Comparison of ENCODE assay signal across 9 mouse cellular contexts in genomic region chr7:63211641-63212083, GRCm38 (mm10). TPM values are rescaled to one million over a fixed set of nuclear protein-coding genes. Genes with fewer than 3 reads are reported as not detected.
DNase-seq lines count a peak whose midpoint lies in the region; ATAC-seq and TF ChIP-seq lines count a peak whose summit lies in the region.
"Had no signal": no experiment of that assay in that cellular context is flagged by ENCODE, and none has a peak within 500 bp of the region (broad histone marks: within the 10 kb centered on the region; RNA-seq: fewer than 3 reads in every experiment).

No protein-coding gene starts in this region.

- TF ChIP-seq CTCF in liver, adult 2 months (IDR thresholded peaks at IDR 0.05; ENCODE audit: low read depth, low read length): no peak
- no peak for TF ChIP-seq CTCF in liver, postnatal 0 days (IDR thresholded peaks at IDR 0.05; ENCODE audit: low read depth)

- no peak for TF ChIP-seq POLR2A in liver, adult 2 months (IDR thresholded peaks at IDR 0.05; ENCODE audit: extremely low read depth, insufficient read depth, low read length)

- H3K4me3 ChIP-seq in liver, adult 2 months (ENCODE audit: insufficient read depth, low read depth, low read length): peak overlapping the region; percentile 56; the same call in 1 of the 2 replicates
- peak overlapping the region; percentile 55 for H3K4me3 ChIP-seq in heart, embryonic 16.5 days (ENCODE audit: low read length)
- H3K4me3 ChIP-seq in liver, postnatal 0 days (ENCODE audit: low read depth, low read length): peak overlapping the region; percentile 46

- no peak overlapping the region for H3K27ac ChIP-seq in liver, adult 2 months (replicated peaks; ENCODE audit: insufficient read depth, low read depth, low read length)
- H3K27ac ChIP-seq in heart, embryonic 16.5 days (ENCODE audit: low read length): no peak overlapping the region
- H3K27ac ChIP-seq in liver, postnatal 0 days (ENCODE audit: low read depth): no peak overlapping the region

- no peak for TF ChIP-seq EP300 in liver, postnatal 0 days (IDR thresholded peaks at IDR 0.05; ENCODE audit: low read depth)

- H3K27me3 ChIP-seq in liver, adult 2 months (ENCODE audit: control insufficient read depth, insufficient read depth, low read length): no peaks in the 10 kb centered on the region
- peaks cover 11% of the 10 kb centered on the region for H3K27me3 ChIP-seq in heart, embryonic 16.5 days (ENCODE audit: control insufficient read depth, insufficient read depth, low read length)
- H3K27me3 ChIP-seq in liver, postnatal 0 days (ENCODE audit: insufficient read depth, low read length): peaks cover 9% of the 10 kb centered on the region

- peak; percentile 13 to 20 for DNase-seq in adrenal gland, adult 18-20 months (ENCODE audit: low spot score in 2 of 2)
- DNase-seq in adrenal gland, postnatal 10 days: no peak
- DNase-seq in liver, adult 2 months (ENCODE audit: extremely low read depth, low read depth, low spot score): no peak
- no peak for DNase-seq in liver
- no peak for DNase-seq in liver, postnatal 0 days
- no peak for DNase-seq in cerebellum, postnatal 36 days

- no peaks in the 10 kb centered on the region for H3K36me3 ChIP-seq in liver, adult 2 months (ENCODE audit: control insufficient read depth, insufficient read depth, low read length)
- H3K36me3 ChIP-seq in heart, embryonic 16.5 days (ENCODE audit: control insufficient read depth, insufficient read depth): no peaks in the 10 kb centered on the region
- H3K36me3 ChIP-seq in liver, postnatal 0 days (replicated peaks; ENCODE audit: insufficient read depth, low read length): no peaks in the 10 kb centered on the region

- 6% methylated on average over 13 of the region's 13 CpGs for WGBS in liver, adult 2 months
- WGBS in heart, embryonic 16.5 days: 2% methylated on average over 13 of the region's 13 CpGs
- 3% methylated on average over 13 of the region's 13 CpGs for WGBS in liver, postnatal 0 days (ENCODE audit: insufficient replicate concordance)

- H3K9ac ChIP-seq in liver, adult 2 months (ENCODE audit: low read depth, low read length): peak overlapping the region; percentile 72
- peak overlapping the region; percentile 35 for H3K9ac ChIP-seq in heart, embryonic 16.5 days (ENCODE audit: low read length)
- H3K9ac ChIP-seq in liver, postnatal 0 days (replicated peaks): no peak overlapping the region

- H3K79me2 ChIP-seq in liver, adult 2 months (ENCODE audit: control insufficient read depth, insufficient read depth, low read length): no peaks in the 10 kb centered on the region

- no peaks in the 10 kb centered on the region for H3K4me1 ChIP-seq in liver, adult 2 months (ENCODE audit: control insufficient read depth, insufficient read depth, low read length)
- peaks cover 4% of the 10 kb centered on the region for H3K4me1 ChIP-seq in heart, embryonic 16.5 days (ENCODE audit: control insufficient read depth, insufficient read depth, low read length)
- H3K4me1 ChIP-seq in liver, postnatal 0 days (ENCODE audit: insufficient read depth): no peaks in the 10 kb centered on the region

- no peak for ATAC-seq in heart, embryonic 16.5 days (replicated peaks; ENCODE audit: extremely low read depth, insufficient read depth, low FRiP score)
- no peak for ATAC-seq in liver, postnatal 0 days
- ATAC-seq in granulocyte monocyte progenitor cell, adult 5-6 weeks (replicated peaks; ENCODE audit: poor library complexity, severe bottlenecking): no peak; the same call in 1 of the 2 replicates

- H3K4me2 ChIP-seq in heart, embryonic 16.5 days (ENCODE audit: low read depth, low read length): peak overlapping the region; percentile 94
- peak overlapping the region; percentile 85 for H3K4me2 ChIP-seq in liver, postnatal 0 days (ENCODE audit: low read depth, low read length)

- no peaks in the 10 kb centered on the region for H3K9me3 ChIP-seq in heart, embryonic 16.5 days (replicated peaks; ENCODE audit: control insufficient read depth, low read length)
- no peaks in the 10 kb centered on the region for H3K9me3 ChIP-seq in liver, postnatal 0 days (ENCODE audit: low read length)

RNA-seq across cellular contexts. Expression of gene Chrna7, which starts 0.7 kb away (rescaled TPM):
- total RNA-seq in adrenal gland, adult 18-20 months (2021): 10 to 100 TPM; 16.8 to 21.2 TPM
- total RNA-seq in adrenal gland, postnatal 10 days (2021): 10 to 100 TPM; 19.6 to 21.7 TPM
- 0.13 TPM in 1 of 2 replicates, not detected in the other for total RNA-seq in liver, adult 2 months (2014; rRNA removed)
- not detected in 2 replicates for polyA plus RNA-seq in liver, adult 2 months (2012; rRNA removed)
- 0.17 and 0.36 TPM in 2 replicates for polyA plus RNA-seq in heart, embryonic 16.5 days (2015; fragmentation: Nextera tagmentation; extraction: Ambion mirVana)
- polyA plus RNA-seq in liver, postnatal 0 days (2015; fragmentation: Nextera tagmentation; extraction: Ambion mirVana): not detected in 2 replicates
- not detected in 2 replicates for total RNA-seq in granulocyte monocyte progenitor cell, adult 5-6 weeks (2014; fragmentation: Nextera tagmentation)
- not detected in 2 replicates for total RNA-seq in granulocyte monocyte progenitor cell, adult 5-6 weeks (2017)
- total RNA-seq: neutrophil, adult 5-6 weeks had no signal

Comparison
In these comparisons a context has a peak if more than half of its experiments do, and no peak if none do; other contexts are left out.
1. DNase-seq: peak in adrenal gland, adult 18-20 months (2 of 2); none in adrenal gland, postnatal 10 days (single experiment), liver, adult 2 months (single experiment), liver (single experiment), liver, postnatal 0 days (single experiment) and cerebellum, postnatal 36 days (0 of 2).
2. RNA of gene Chrna7, which starts 0.7 kb away (total RNA-seq): 19.6 to 21.7 TPM in adrenal gland, postnatal 10 days and 16.8 to 21.2 TPM in adrenal gland, adult 18-20 months; 0.13 TPM in liver, adult 2 months and not detected in granulocyte monocyte progenitor cell, adult 5-6 weeks; every median in the first group is over 10 times any median in the second.
3. Peak in every context shown above with its lines, with median percentiles within 50 percentile points of each other: H3K4me3 ChIP-seq.